Mouse (Mus musculus): ENCODE measurements around the gene Sh2d1a. TPM values are rescaled to one million over a fixed set of nuclear protein-coding genes. Genes with fewer than 3 reads are reported as not detected.

Gene Sh2d1a
- total RNA-seq, 1 experiment: not detected

DNA sequence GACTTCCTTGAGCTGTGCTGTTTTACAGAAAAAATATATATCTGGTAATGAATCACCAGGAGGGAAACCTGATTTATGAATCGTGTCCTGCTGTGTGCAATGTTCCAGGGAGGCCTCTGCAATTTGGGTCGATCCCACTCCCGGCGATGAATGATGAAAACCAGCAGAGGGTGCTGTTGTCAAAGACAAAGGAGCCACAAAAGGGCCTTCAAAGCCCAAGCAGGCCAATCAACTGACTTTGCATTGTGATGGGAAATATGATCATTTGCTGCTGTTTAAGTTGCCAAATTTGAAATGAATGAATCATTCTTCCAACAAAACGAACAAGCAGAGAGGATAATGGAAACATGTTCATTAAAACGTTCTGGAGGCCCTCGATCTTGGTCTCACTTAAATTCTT, 55.0 kb downstream of the Sh2d1a start:
- Histone ChIP-seq H3K36me3 (ENCODE audit: control insufficient read depth, insufficient read depth, low read length, poor library complexity, severe bottlenecking) (no peaks in the 10 kb centered on the region), H3K4me3 (ENCODE audit: insufficient read depth in 1 of 2, low read depth in 1 of 2, low read length in 2 of 2, poor library complexity in 1 of 2, severe bottlenecking in 1 of 2) (no peak overlapping the region), H3K9ac (ENCODE audit: insufficient read depth, low read depth, low read length, poor library complexity, severe bottlenecking) (no peak overlapping the region), H3K27ac (ENCODE audit: insufficient read depth, low read depth, low read length, poor library complexity, severe bottlenecking) (no peak overlapping the region), H3K9me3 (ENCODE audit: control insufficient read depth, insufficient read depth, low read depth, low read length) (no peaks in the 10 kb centered on the region), H3K4me1 (ENCODE audit: control insufficient read depth in 2 of 2, insufficient read depth in 2 of 2, low read length in 2 of 2, poor library complexity in 1 of 2) (no peaks in the 10 kb centered on the region)
- peak; percentile 22 for DNase-seq (ENCODE audit: low read depth, low spot score)
- TF ChIP-seq ZNF384 (IDR thresholded peaks at IDR 0.05; ENCODE audit: low read depth, low read length): no peak
- TF ChIP-seq ZC3H11A (IDR thresholded peaks at IDR 0.05; ENCODE audit: borderline replicate concordance, low read depth, low read length): peak; percentile 61; the same call in 1 of the 2 replicates
- in situ Hi-C loops (cut with MboI; ENCODE audit: low sequenced_read_pairs in 2 of 2, unreplicated experiment in 2 of 2): loop anchor here (10.0 to 25.0 kb wide), 2 partner anchors 58 to 405 kb away; no protein-coding TSS in a partner anchor

DNA sequence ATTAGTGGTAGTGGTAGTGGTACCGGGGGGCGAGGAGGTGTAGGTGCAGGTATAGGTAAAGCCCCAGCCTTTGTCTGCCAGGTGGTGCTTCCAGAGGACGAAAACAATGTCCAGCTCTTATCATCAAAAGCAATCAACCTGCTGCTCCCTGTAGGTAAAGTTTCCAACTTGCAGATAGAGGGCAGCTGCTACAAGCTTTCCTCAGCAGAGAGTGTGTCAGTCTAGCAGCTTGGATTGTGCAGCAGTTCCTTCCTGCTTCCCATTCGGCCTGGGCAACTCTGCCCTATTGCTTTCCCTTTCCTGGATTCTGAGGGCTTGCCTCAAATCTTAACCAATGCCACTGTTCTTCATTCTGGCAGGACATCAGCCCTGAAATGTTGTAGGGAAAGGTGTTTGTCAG, 56.4 kb downstream of the Sh2d1a start:
- Histone ChIP-seq H3K4me3 (ENCODE audit: insufficient read depth in 1 of 2, low read depth in 1 of 2, low read length in 2 of 2, poor library complexity in 1 of 2, severe bottlenecking in 1 of 2) (no peak overlapping the region), H3K9ac (ENCODE audit: insufficient read depth, low read depth, low read length, poor library complexity, severe bottlenecking) (no peak overlapping the region), H3K4me1 (ENCODE audit: control insufficient read depth in 2 of 2, insufficient read depth in 2 of 2, low read length in 2 of 2, poor library complexity in 1 of 2) (no peaks in the 10 kb centered on the region), H3K36me3 (ENCODE audit: control insufficient read depth, insufficient read depth, low read length, poor library complexity, severe bottlenecking) (no peaks in the 10 kb centered on the region), H3K27ac (ENCODE audit: insufficient read depth, low read depth, low read length, poor library complexity, severe bottlenecking) (no peak overlapping the region), H3K9me3 (ENCODE audit: control insufficient read depth, insufficient read depth, low read depth, low read length) (no peaks in the 10 kb centered on the region)
- no peak for DNase-seq (ENCODE audit: low read depth, low spot score)
- TF ChIP-seq MAFK (IDR thresholded peaks at IDR 0.05; ENCODE audit: insufficient read depth, low read depth, low read length) (no peak), HCFC1 (IDR thresholded peaks at IDR 0.05; ENCODE audit: borderline replicate concordance, insufficient read depth, low read length) (no peak), ZC3H11A (IDR thresholded peaks at IDR 0.05; ENCODE audit: borderline replicate concordance, low read depth, low read length) (no peak), ZNF384 (IDR thresholded peaks at IDR 0.05; ENCODE audit: low read depth, low read length) (no peak), CHD2 (IDR thresholded peaks at IDR 0.05; ENCODE audit: low read depth, low read length) (no peak)
- in situ Hi-C loops (cut with MboI; ENCODE audit: low sequenced_read_pairs in 2 of 2, unreplicated experiment in 2 of 2): loop anchor here (10.0 to 25.0 kb wide), 2 partner anchors 56 to 404 kb away; no protein-coding TSS in a partner anchor

Other genes starting within 250 kb of the Sh2d1a start
- gene Tex13c2, start 12.8 kb upstream of the Sh2d1a start, total RNA-seq (2012; rRNA removed): 2.9 and 3.3 TPM in 2 replicates